Mouse (Mus musculus): ENCODE data around the gene Zfp148. TPM values are rescaled to one million over a fixed set of nuclear protein-coding genes. Genes with fewer than 3 reads are reported as not detected.
"Not testable (repeated sequence)": the region's sequence is repeated elsewhere in the genome, so short reads cannot be mapped to it uniquely, and the experiment has no call there.

Zfp148 gene
- 7.9 TPM for polyA plus RNA-seq (2012; fragmentation: generic; extraction: Trizol)

DNA sequence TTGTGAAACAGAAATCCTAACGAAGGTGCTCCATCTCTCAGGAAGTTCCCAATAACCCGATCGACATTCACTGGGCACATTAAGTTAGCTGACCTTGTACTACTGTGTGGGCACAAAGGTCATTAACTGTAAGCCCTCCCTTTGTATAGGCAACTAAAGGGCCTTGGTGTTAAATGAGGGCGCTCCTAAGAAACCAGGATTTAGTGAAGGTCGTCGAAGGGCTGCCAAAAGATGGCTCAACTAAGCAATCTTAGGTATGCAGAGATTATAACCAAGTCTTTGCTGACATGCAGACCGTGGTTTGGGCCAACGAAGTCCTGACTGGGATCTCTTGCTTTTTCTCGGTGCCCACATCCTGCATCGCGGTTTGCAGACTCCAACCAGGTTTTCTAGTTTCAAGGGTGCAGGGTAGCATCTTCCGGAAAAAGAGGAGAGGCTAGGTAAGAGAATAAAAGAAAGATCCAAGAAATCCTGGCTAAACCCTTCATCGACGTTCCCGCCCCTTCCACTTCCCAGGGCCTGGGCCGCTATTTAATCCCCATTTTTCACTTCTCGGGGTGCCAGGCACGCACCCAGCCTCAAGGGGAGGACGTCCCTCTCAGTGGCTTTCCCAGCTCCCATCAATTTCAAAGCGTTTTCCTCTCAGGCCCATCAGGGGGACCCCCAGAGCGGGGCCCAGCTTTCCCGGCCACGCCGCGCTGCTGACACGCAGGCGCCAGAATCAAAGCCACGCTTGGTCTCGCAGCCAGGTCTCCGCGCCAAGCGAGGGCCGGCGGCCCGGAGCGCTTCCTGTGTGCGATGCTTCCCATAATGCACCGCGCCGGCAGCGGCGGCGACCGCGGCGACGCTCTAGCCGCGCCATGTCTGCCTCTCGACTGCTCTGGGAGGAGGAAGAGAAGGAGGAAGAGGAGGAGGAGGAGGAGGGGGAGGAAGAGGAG is at the start of gene Zfp148:
Gene Zfp148 (plus strand): TSS at position 893 of the 938 bp plus-strand sequence.
- peak within 1 kb of the TSS; percentile 90 for H3K4me2 ChIP-seq (ENCODE audit: low read depth)
- peak within 1 kb of the TSS; percentile 47 for H3K4me3 ChIP-seq
- TF ChIP-seq POLR2AphosphoS2 (IDR thresholded peaks at IDR 0.05; ENCODE audit: insufficient read length, low read depth) = peak; percentile 41
- peak in 1 of 3 experiments; percentile 28 for TF ChIP-seq MYOG (IDR thresholded peaks at IDR 0.05; ENCODE audit: control insufficient read depth in 1 of 3, insufficient read depth in 1 of 3, insufficient read length in 2 of 3, low read depth in 2 of 3)
- peak; percentile 81 for TF ChIP-seq POLR2A (IDR thresholded peaks at IDR 0.05; ENCODE audit: insufficient read length, low read depth)
- TF ChIP-seq MYOD1 (IDR thresholded peaks at IDR 0.05; ENCODE audit: control insufficient read depth in 1 of 3, insufficient read length in 2 of 3, low read depth in 2 of 3) = peak in 1 of 3 experiments; percentile 1
- H3ac ChIP-seq (ENCODE audit: control insufficient read depth, insufficient read length) = peak within 1 kb of the TSS; percentile 95
- not testable (repeated sequence) for H3K27me3 ChIP-seq (ENCODE audit: control insufficient read depth, insufficient read depth, insufficient read length); H3K36me3 ChIP-seq (ENCODE audit: control insufficient read depth, insufficient read depth)
- H3K79me2 ChIP-seq (ENCODE audit: control insufficient read depth, insufficient read depth) = peaks cover 41% of the 10 kb centered on the region

DNA sequence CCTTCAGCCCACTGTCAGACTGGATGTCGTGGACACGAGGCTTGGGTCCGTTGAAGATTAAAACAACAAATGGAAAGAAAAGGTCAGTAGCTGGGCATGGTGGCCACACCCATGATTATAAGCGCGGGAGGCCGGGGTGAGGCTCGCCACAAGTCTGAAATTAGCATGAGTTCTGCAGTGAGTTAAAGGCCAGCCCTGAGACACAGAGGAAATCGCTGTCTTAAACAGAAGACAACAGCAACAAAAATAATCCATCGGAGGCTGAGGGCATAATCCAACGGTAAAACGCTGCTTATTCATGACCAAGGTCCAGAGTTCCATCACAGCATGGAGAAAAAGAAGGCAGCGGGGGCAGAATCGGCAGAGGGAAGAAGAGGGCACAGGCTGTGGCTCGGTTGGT is 47.6 kb upstream of the Zfp148 start:
- Histone ChIP-seq H3K79me2 (ENCODE audit: control insufficient read depth, insufficient read depth) (no peaks in the 10 kb centered on the region), H3ac (ENCODE audit: control insufficient read depth, insufficient read length) (no peak overlapping the region), H3K36me3 (ENCODE audit: control insufficient read depth, insufficient read depth) (no peaks in the 10 kb centered on the region), H3K4me2 (ENCODE audit: low read depth) (no peak overlapping the region), H3K4me3 (no peak overlapping the region), H3K27me3 (ENCODE audit: control insufficient read depth, insufficient read depth, insufficient read length) (no peaks in the 10 kb centered on the region)
- TF ChIP-seq MAX (IDR thresholded peaks at IDR 0.05; ENCODE audit: low read depth) (no peak), POLR2AphosphoS2 (IDR thresholded peaks at IDR 0.05; ENCODE audit: insufficient read length, low read depth) (no peak), MYOD1 (IDR thresholded peaks at IDR 0.05; ENCODE audit: control insufficient read depth in 1 of 3, insufficient read length in 2 of 3, low read depth in 2 of 3) (no peak), E2F4 (IDR thresholded peaks at IDR 0.05; ENCODE audit: insufficient read depth) (no peak), CEBPB (IDR thresholded peaks at IDR 0.05; ENCODE audit: insufficient read depth, poor library complexity, severe bottlenecking) (no peak), REST (IDR thresholded peaks at IDR 0.05; ENCODE audit: insufficient read depth, insufficient read length) (no peak), MYOG (IDR thresholded peaks at IDR 0.05; ENCODE audit: control insufficient read depth in 1 of 3, insufficient read depth in 1 of 3, insufficient read length in 2 of 3, low read depth in 2 of 3) (no peak), TCF3 (IDR thresholded peaks at IDR 0.05; ENCODE audit: insufficient read length, low read depth) (no peak), USF1 (IDR thresholded peaks at IDR 0.05; ENCODE audit: low read depth) (no peak), POLR2A (IDR thresholded peaks at IDR 0.05; ENCODE audit: insufficient read length, low read depth) (no peak), TCF12 (IDR thresholded peaks at IDR 0.05; ENCODE audit: insufficient read depth, poor library complexity, severe bottlenecking) (no peak), SRF (IDR thresholded peaks at IDR 0.05; ENCODE audit: control insufficient read depth, insufficient read length, low read depth) (no peak)

DNA sequence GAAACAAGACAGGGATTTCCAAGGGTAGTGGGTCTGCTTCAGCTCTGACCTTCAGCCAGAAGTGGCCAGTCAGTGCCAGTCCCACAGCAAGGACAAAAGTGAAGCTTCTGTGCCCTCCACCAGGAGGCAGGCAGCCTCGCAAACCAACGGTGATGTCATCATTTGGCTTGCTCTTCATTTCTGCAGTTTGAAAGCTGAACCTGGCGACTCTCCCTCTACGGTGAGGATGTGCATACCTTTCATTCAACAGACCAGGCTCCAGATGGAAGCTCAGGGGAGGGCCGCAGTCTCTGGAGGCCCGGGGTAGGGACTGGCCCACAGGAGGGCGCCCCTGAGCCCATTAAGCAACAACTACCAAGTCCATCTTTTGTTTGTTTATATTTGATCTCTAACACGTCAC is 43.5 kb upstream of the Zfp148 start:
- no peak overlapping the region for H3ac ChIP-seq (ENCODE audit: control insufficient read depth, insufficient read length)
- no peaks in the 10 kb centered on the region for H3K79me2 ChIP-seq (ENCODE audit: control insufficient read depth, insufficient read depth)
- peak overlapping the region; percentile 45 for H3K4me2 ChIP-seq (ENCODE audit: low read depth)
- TF ChIP-seq MAX (IDR thresholded peaks at IDR 0.05; ENCODE audit: low read depth) (no peak), USF1 (IDR thresholded peaks at IDR 0.05; ENCODE audit: low read depth) (no peak), CEBPB (IDR thresholded peaks at IDR 0.05; ENCODE audit: insufficient read depth, poor library complexity, severe bottlenecking) (no peak), SRF (IDR thresholded peaks at IDR 0.05; ENCODE audit: control insufficient read depth, insufficient read length, low read depth) (no peak), POLR2AphosphoS2 (IDR thresholded peaks at IDR 0.05; ENCODE audit: insufficient read length, low read depth) (no peak), POLR2A (IDR thresholded peaks at IDR 0.05; ENCODE audit: insufficient read length, low read depth) (no peak), E2F4 (IDR thresholded peaks at IDR 0.05; ENCODE audit: insufficient read depth) (no peak), REST (IDR thresholded peaks at IDR 0.05; ENCODE audit: insufficient read depth, insufficient read length) (no peak), TCF3 (IDR thresholded peaks at IDR 0.05; ENCODE audit: insufficient read length, low read depth) (no peak)
- H3K4me3 ChIP-seq = no peak overlapping the region
- no peaks in the 10 kb centered on the region for H3K27me3 ChIP-seq (ENCODE audit: control insufficient read depth, insufficient read depth, insufficient read length)
- no peaks in the 10 kb centered on the region for H3K36me3 ChIP-seq (ENCODE audit: control insufficient read depth, insufficient read depth)

- no peak for TF ChIP-seq CEBPB (IDR thresholded peaks at IDR 0.05; ENCODE audit: insufficient read depth, poor library complexity, severe bottlenecking)
- no peak for TF ChIP-seq POLR2A (IDR thresholded peaks at IDR 0.05; ENCODE audit: insufficient read length, low read depth)
- TF ChIP-seq REST (IDR thresholded peaks at IDR 0.05; ENCODE audit: insufficient read depth, insufficient read length) = no peak
- no peak for TF ChIP-seq TCF12 (IDR thresholded peaks at IDR 0.05; ENCODE audit: insufficient read depth, poor library complexity, severe bottlenecking)
- TF ChIP-seq POLR2AphosphoS2 (IDR thresholded peaks at IDR 0.05; ENCODE audit: insufficient read length, low read depth) = no peak
- TF ChIP-seq SRF (IDR thresholded peaks at IDR 0.05; ENCODE audit: control insufficient read depth, insufficient read length, low read depth) = no peak
- no peak for TF ChIP-seq MYOG (IDR thresholded peaks at IDR 0.05; ENCODE audit: control insufficient read depth in 1 of 3, insufficient read depth in 1 of 3, insufficient read length in 2 of 3, low read depth in 2 of 3)
- TF ChIP-seq MYOD1 (IDR thresholded peaks at IDR 0.05; ENCODE audit: control insufficient read depth in 1 of 3, insufficient read length in 2 of 3, low read depth in 2 of 3) = no peak
- no peak for TF ChIP-seq USF1 (IDR thresholded peaks at IDR 0.05; ENCODE audit: low read depth)
- TF ChIP-seq MAX (IDR thresholded peaks at IDR 0.05; ENCODE audit: low read depth) = no peak
- no peak for TF ChIP-seq E2F4 (IDR thresholded peaks at IDR 0.05; ENCODE audit: insufficient read depth)
- no peak for TF ChIP-seq TCF3 (IDR thresholded peaks at IDR 0.05; ENCODE audit: insufficient read length, low read depth)
- no peaks in the 10 kb centered on the region for H3K36me3 ChIP-seq (ENCODE audit: control insufficient read depth, insufficient read depth)
- H3K27me3 ChIP-seq (ENCODE audit: control insufficient read depth, insufficient read depth, insufficient read length) = no peaks in the 10 kb centered on the region
- H3ac ChIP-seq (ENCODE audit: control insufficient read depth, insufficient read length) = no peak overlapping the region
- no peaks in the 10 kb centered on the region for H3K79me2 ChIP-seq (ENCODE audit: control insufficient read depth, insufficient read depth)
- no peak overlapping the region for H3K4me3 ChIP-seq
- peak overlapping the region; percentile 45 for H3K4me2 ChIP-seq (ENCODE audit: low read depth)
Observed at GRCm38 (mm10) chr16:33337681-33338080, 43.0 kb upstream of the Zfp148 start.
